Mouse (Mus musculus) bone marrow, adult 2 months (tissue): Measurements from ENCODE around the gene Smg9.

Source experiments
- CTCF ChIP-seq: fragments of 200-500 bp; IDR thresholded peaks from 2 replicates; pipeline ENCODE4 v1.5.1; 2011; ENCODE audit warnings: low read length, control low read depth; ENCODE audit not compliant: control insufficient read depth, insufficient read depth
- POLR2A ChIP-seq: fragments of 200-500 bp; IDR thresholded peaks from 2 replicates; pipeline ENCODE4 v1.6.1; 2011; ENCODE audit warnings: low read depth, mild to moderate bottlenecking, control low read depth, low read length, borderline replicate concordance; ENCODE audit not compliant: control insufficient read depth

- TF ChIP-seq CTCF (no peak), POLR2A (no peak)
Measured at GRCm38 (mm10) chr7:24368226-24368625, 31.2 kb upstream of the Smg9 start.
